Mouse (Mus musculus): ENCODE data around the gene Trak1. TPM values are rescaled to one million over a fixed set of nuclear protein-coding genes. Genes with fewer than 3 reads are reported as not detected.

Trak1 gene
- polyA plus RNA-seq, 1 experiment = 31.0 TPM

- Histone ChIP-seq H3K4me1 (ENCODE audit: control insufficient read depth, insufficient read depth, insufficient read length) (peaks cover 9% of the 10 kb centered on the region), H3K4me3 (ENCODE audit: extremely low read depth, insufficient read depth, insufficient read length) (no peak overlapping the region), H3K36me3 (ENCODE audit: control insufficient read depth, insufficient read depth, low read length) (no peaks in the 10 kb centered on the region), H3K27ac (ENCODE audit: insufficient read depth, low read length) (no peak overlapping the region), H3K27me3 (ENCODE audit: control insufficient read depth, insufficient read depth, low read length) (no peaks in the 10 kb centered on the region)
- DNase-seq (ENCODE audit: low read depth in 1 of 2, low spot score in 2 of 2) = no peak
- no peak for TF ChIP-seq POLR2A (IDR thresholded peaks at IDR 0.05; ENCODE audit: low read depth, low read length)
- no peak for TF ChIP-seq CTCF (IDR thresholded peaks at IDR 0.05; ENCODE audit: extremely low read depth, insufficient read depth, insufficient read length, insufficient replicate concordance)
- WGBS = 91% methylated on average over 4 of the region's 4 CpGs
These were observed 76.2 kb downstream of the Trak1 start for GRCm38 (mm10) chr9:121373512-121373911.

GRCm38 (mm10) chr9:121374076-121374863 is 77.0 kb downstream of the Trak1 start:
- DNase-seq (ENCODE audit: low read depth in 1 of 2, low spot score in 2 of 2) = peak in 1 of 2 experiments; percentile 33
- H3K27ac ChIP-seq (ENCODE audit: insufficient read depth, low read length) = no peak overlapping the region
- 39% methylated on average over 9 of the region's 9 CpGs for WGBS

GRCm38 (mm10) chr9:121374864-121375255 is 77.6 kb downstream of the Trak1 start:
- WGBS = 87% methylated on average over 5 of the region's 5 CpGs
- TF ChIP-seq POLR2A (IDR thresholded peaks at IDR 0.05; ENCODE audit: low read depth, low read length) = no peak
- no peak for TF ChIP-seq CTCF (IDR thresholded peaks at IDR 0.05; ENCODE audit: extremely low read depth, insufficient read depth, insufficient read length, insufficient replicate concordance)
- Histone ChIP-seq H3K4me1 (ENCODE audit: control insufficient read depth, insufficient read depth, insufficient read length) (peaks cover 9% of the 10 kb centered on the region), H3K27ac (ENCODE audit: insufficient read depth, low read length) (no peak overlapping the region), H3K4me3 (ENCODE audit: extremely low read depth, insufficient read depth, insufficient read length) (no peak overlapping the region), H3K36me3 (ENCODE audit: control insufficient read depth, insufficient read depth, low read length) (no peaks in the 10 kb centered on the region), H3K27me3 (ENCODE audit: control insufficient read depth, insufficient read depth, low read length) (no peaks in the 10 kb centered on the region)
- no peak for DNase-seq (ENCODE audit: low read depth in 1 of 2, low spot score in 2 of 2)

More at GRCm38 (mm10) chr9:121374076-121374863, 77.0 kb downstream of the Trak1 start:
- H3K4me3 ChIP-seq (ENCODE audit: extremely low read depth, insufficient read depth, insufficient read length) = no peak overlapping the region
- no peaks in the 10 kb centered on the region for H3K27me3 ChIP-seq (ENCODE audit: control insufficient read depth, insufficient read depth, low read length)
- TF ChIP-seq CTCF (IDR thresholded peaks at IDR 0.05; ENCODE audit: extremely low read depth, insufficient read depth, insufficient read length, insufficient replicate concordance) = peak; percentile 87; the same call in 1 of the 2 replicates
- no peak for TF ChIP-seq POLR2A (IDR thresholded peaks at IDR 0.05; ENCODE audit: low read depth, low read length)
- no peaks in the 10 kb centered on the region for H3K36me3 ChIP-seq (ENCODE audit: control insufficient read depth, insufficient read depth, low read length)
- peaks cover 9% of the 10 kb centered on the region for H3K4me1 ChIP-seq (ENCODE audit: control insufficient read depth, insufficient read depth, insufficient read length)

- H3K4me3 ChIP-seq (ENCODE audit: extremely low read depth, insufficient read depth, insufficient read length) = no peak overlapping the region
- TF ChIP-seq CTCF (IDR thresholded peaks at IDR 0.05; ENCODE audit: extremely low read depth, insufficient read depth, insufficient read length, insufficient replicate concordance) (no peak), POLR2A (IDR thresholded peaks at IDR 0.05; ENCODE audit: low read depth, low read length) (no peak)
- H3K27ac ChIP-seq (ENCODE audit: insufficient read depth, low read length) = no peak overlapping the region
- peaks cover 8% of the 10 kb centered on the region for H3K4me1 ChIP-seq (ENCODE audit: control insufficient read depth, insufficient read depth, insufficient read length)
- DNase-seq (ENCODE audit: low read depth in 1 of 2, low spot score in 2 of 2) = no peak
- H3K36me3 ChIP-seq (ENCODE audit: control insufficient read depth, insufficient read depth, low read length) = no peaks in the 10 kb centered on the region
- H3K27me3 ChIP-seq (ENCODE audit: control insufficient read depth, insufficient read depth, low read length) = no peaks in the 10 kb centered on the region
- WGBS = 95% methylated on average over 5 of the region's 5 CpGs
These were observed 78.8 kb downstream of the Trak1 start for GRCm38 (mm10) chr9:121376094-121376493.

- H3K4me1 ChIP-seq (ENCODE audit: control insufficient read depth, insufficient read depth, insufficient read length) = no peaks in the 10 kb centered on the region; the same call in 1 of the 2 replicates
- H3K27me3 ChIP-seq (ENCODE audit: control insufficient read depth, insufficient read depth, low read length) = no peaks in the 10 kb centered on the region
- no peak for DNase-seq (ENCODE audit: low read depth in 1 of 2, low spot score in 2 of 2)
- H3K4me3 ChIP-seq (ENCODE audit: extremely low read depth, insufficient read depth, insufficient read length) = no peak overlapping the region
- H3K27ac ChIP-seq (ENCODE audit: insufficient read depth, low read length) = no peak overlapping the region
- WGBS = 72% methylated on average over 11 of the region's 11 CpGs
- TF ChIP-seq CTCF (IDR thresholded peaks at IDR 0.05; ENCODE audit: extremely low read depth, insufficient read depth, insufficient read length, insufficient replicate concordance) = no peak
- no peak for TF ChIP-seq POLR2A (IDR thresholded peaks at IDR 0.05; ENCODE audit: low read depth, low read length)
- no peaks in the 10 kb centered on the region for H3K36me3 ChIP-seq (ENCODE audit: control insufficient read depth, insufficient read depth, low read length)
These were observed 83.1 kb downstream of the Trak1 start for GRCm38 (mm10) chr9:121380310-121380920.

GRCm38 (mm10) chr9:121381678-121382297 is 84.5 kb downstream of the Trak1 start:
- no peaks in the 10 kb centered on the region for H3K36me3 ChIP-seq (ENCODE audit: control insufficient read depth, insufficient read depth, low read length)
- 66% methylated on average over 17 of the region's 17 CpGs for WGBS
- no peak overlapping the region for H3K27ac ChIP-seq (ENCODE audit: insufficient read depth, low read length)
- DNase-seq (ENCODE audit: low read depth in 1 of 2, low spot score in 2 of 2) = no peak
- no peaks in the 10 kb centered on the region for H3K27me3 ChIP-seq (ENCODE audit: control insufficient read depth, insufficient read depth, low read length)
- no peak overlapping the region for H3K4me3 ChIP-seq (ENCODE audit: extremely low read depth, insufficient read depth, insufficient read length)
- no peaks in the 10 kb centered on the region; the same call in 1 of the 2 replicates for H3K4me1 ChIP-seq (ENCODE audit: control insufficient read depth, insufficient read depth, insufficient read length)
- TF ChIP-seq CTCF (IDR thresholded peaks at IDR 0.05; ENCODE audit: extremely low read depth, insufficient read depth, insufficient read length, insufficient replicate concordance) = no peak
- no peak for TF ChIP-seq POLR2A (IDR thresholded peaks at IDR 0.05; ENCODE audit: low read depth, low read length)
